Mouse (Mus musculus) fibroblast of lung, adult 2 months (primary cell): Measurements from ENCODE around the gene Glis3.

Experiments
- DNase-seq: peaks from one replicate; pipeline ENCODE4 v3.0.0-alpha.2; 2011; ENCODE audit warnings: low read depth

Gene Glis3

DNA sequence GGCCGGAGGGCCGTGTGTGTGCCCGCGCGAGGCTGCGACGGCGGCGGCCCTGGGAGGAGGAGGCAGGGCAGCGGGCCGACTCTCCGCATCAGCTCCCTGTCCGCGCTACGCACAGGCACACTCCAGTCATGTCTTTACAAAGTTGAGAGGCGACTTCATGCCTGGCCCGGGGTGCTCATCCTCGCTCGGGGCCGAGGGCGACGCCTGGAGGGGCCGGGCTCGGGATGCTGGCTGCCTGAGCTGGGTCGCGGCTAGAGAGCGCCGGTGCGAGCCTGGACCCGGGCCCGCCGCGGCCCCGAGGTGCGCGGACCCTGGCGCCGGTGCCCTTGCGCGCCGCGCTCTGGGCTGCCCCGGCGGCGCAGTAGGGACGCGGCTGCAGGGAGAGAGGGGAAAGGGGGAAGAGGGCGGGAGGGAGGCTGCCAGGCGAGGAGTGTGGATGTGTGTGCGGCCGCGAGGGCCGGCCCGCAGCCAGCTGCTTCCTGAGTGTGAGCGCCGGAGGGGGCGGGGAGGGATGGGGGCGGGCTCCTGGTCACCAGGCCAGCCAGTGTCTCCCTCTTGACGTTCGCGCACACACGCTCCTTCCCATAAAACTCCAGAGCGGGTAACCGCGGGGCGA lies at the start of gene Glis3:
TSS of gene Glis3 (minus strand) at position 302 of the 616 bp plus-strand sequence.
- peak; percentile 64 for DNase-seq

DNA sequence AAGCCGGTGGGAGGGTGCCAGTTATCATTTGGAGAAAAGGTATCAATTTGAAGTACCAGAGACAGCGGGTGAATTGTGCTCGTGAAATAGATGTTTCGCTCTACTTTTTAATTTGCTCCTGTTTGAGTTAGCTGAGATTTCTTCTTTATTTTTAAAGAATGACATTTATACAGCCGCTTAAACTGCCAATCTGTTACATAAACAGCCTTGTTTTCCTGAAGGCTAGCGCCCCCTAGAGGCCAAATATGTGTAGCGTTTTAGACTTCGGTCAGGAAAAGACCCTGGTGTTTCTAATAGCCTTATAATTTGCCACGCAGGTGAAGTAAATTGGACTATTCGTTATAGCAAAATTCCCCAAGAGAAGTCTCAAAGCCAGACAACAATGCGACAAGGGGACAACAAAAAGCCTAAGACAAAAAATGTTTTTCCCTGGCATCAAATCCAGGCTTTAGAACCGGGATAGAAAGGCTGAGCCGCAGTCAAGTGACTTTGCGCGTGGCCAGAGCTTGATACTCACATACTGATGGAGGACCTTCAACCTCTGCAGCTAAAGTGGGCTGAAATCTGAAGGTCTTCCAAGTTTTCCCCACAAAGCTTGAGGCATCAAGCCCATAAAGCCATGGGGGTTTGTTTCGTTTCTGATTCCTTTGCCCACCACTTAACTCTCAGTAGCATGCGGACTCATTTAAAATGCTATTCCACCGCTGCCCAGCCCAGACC lies 46.4 kb upstream of the Glis3 start:
- no peak for DNase-seq

DNA sequence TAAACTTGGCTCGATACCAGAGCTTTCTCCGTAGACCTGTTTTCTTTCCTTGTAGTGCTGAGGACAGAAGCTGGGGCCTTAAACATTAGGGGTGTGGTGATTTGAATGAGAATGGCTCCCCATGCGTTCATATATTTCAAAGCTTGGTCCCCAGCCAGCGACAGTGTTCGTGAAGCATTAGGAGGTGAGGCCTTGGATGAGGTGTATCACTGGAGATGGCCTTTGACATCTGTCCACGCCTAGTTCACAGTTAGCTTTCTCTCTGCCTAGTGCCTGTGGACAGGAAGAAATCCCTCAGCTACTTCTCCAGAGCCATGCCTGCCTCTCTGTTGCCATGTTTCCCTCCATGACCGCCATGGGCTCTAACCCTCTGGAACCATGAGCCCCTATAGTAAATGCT lies 44.8 kb upstream of the Glis3 start:
- no peak for DNase-seq

DNA sequence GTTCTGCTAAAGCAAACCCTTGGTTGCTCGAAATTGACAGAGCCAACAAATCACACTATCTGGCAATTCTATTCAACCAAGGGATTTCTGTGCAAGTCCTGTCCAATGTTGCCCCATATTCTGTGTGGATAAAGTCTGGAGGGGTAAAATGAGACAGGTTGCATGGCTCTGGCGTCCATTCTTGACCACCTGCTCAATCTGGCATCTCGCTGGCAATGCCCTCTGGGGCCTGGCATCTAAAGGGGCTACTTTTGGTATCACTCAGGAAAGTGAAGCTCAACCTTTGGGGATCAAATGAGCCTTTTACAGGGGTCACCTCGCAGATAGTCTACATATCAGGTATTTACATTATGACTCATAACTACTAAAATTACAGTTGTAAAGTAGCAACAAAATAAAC lies 42.7 kb upstream of the Glis3 start:
- DNase-seq, result no peak

DNA sequence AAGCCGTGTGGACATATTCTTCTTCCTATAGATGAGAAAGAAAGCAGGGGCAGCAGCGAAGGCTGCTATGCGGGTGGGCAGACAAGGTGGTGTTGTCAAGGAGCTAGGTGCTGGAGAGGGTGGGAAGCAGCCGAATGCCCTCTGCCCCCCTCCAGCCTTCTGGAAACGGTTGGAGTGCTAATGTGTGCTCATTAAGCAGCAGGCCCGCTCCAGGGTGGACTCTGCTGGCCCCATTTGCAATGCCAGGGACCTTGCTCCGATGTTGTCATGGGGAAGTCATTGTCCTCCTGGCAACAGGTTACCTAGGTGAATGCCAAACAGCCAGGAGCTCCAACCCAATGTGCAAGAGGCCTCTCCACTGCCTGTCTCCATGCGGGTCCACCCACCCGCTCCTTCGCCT lies 42.0 kb upstream of the Glis3 start:
- no peak for DNase-seq

DNA sequence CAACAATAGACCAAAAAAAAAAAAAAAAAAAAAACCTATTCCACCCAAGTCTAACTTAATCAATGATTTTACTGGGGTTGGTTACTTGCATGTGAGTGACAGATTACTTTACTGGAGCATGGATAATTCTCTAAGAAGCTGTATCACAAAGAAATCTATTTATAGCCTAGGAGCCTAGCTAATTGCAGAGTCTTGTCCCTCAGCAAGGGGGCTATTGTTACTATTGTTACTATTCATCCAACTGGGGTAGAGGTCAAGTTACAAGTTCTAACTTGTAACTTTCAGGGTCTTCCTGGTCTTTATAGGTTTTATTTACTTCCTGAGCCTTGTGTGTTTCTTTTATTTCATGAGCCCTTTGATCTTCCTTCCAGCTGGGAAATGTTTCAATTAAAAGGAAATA lies 40.1 kb upstream of the Glis3 start:
- no peak for DNase-seq

DNA sequence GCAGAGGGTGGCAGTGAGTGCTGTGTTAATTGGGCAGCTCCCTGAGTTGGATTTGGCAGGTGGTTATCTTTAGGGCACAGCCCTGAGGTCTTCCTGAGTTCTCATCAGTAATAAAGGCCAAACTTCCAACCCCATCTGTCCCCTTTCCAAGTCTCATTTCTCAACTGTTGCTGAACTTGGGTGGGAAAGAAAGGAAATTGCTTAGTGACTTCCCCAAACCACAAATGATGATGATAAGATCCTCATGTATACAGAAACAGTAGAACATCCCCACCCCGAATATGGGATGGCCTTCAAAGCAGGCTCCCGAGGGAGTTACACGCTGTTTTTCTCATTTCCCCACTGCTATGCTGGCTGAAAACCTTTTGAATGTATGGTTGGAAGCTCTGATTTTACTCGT lies 34.8 kb upstream of the Glis3 start:
- no peak for DNase-seq

DNA sequence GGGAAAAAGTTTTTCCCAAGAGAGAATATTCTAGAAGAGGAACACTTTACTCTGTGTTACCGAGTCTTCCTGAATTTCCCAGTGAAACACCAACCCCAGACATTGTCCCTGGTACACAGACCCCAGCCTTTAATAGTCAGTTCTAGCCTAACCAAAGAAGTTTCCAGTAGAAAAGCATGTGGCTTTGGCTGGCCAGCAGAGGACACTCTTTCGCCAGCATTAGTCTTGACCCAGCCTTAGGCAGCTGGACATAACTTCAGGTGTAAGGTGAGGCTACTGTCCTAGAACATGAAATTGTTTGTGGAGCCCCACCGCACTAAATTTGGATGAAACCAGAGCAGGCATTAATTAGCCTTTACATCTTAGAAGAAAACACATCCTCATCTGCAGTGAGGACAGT lies 17.8 kb upstream of the Glis3 start:
- no peak for DNase-seq

DNA sequence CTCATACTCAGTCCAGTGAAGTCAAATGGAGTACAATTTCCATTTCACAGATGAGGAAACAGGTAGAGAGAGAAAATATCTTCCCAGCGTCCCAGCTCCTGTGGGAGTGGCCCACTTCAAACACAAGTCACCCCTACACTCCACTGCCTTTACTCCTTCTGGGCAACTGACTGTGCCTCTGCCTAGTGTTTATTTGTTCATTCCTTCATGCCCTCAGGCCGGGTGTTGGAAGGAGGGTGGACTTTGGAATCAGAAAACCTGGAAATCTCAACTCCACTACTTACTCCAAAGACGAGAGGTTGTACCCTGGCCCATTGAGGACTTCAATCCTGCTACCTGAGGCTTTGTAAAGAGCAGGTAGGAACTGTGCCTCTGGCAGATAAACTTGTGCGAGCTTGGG lies 6.5 kb upstream of the Glis3 start:
- no peak for DNase-seq

DNA sequence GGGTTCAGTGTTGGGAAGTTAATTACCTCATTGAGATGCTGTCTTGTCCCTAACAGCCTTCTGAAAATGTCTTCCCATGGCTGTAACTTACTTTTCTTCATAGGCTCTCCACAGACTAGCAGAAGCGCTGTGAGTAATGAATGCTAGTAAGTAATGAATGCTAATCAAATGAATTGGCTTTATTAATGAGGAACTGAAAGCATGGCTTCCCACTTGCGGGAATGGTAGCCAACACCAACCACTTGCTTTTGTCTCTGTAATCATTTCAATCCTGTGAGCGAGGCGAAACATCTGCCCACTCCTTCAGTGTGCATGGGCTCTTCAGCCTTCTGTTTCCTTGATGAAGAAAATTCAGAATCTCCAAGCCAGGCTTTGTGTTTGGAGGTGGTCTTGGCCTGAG lies 5.6 kb upstream of the Glis3 start:
- DNase-seq, result no peak

DNA sequence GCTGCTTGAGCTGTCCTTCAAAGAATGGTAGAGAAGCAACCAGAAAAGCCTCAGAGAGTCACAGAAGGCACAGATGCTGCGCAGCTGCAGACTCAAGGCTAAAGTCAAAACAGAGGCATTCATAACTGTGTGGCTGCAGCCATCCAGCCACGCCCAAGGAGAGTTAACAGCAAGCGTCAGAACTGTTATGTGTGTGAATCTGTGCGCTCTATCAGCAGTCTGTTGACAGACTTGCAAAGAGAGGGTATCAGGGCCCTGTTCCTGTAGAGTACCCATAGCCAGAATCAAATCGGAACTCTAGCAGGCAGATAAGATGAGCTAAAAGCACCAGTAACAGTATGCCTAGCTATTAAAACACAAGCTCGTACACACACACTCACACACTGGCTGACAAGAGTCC lies 4.5 kb upstream of the Glis3 start:
- no peak for DNase-seq

DNA sequence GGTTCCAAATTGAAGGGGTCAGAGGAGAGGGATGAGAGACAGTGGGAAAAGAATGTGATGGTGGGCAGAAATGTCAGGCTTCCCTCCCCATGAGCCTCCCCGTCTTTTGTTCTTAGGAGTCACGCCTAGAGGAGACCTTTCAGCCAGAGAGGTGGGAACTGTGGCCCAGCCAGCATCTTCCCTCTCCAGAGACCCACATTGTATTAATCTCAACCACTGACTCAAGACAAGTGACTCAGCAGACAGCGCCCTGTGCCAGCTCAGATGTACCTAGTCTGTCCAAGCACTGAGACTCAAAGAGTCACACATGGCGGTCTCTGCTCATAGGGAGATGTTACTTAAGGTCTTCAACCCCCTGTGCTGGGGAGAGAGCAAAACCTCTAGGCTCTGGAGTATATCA lies 3.5 kb upstream of the Glis3 start:
- no peak for DNase-seq

DNA sequence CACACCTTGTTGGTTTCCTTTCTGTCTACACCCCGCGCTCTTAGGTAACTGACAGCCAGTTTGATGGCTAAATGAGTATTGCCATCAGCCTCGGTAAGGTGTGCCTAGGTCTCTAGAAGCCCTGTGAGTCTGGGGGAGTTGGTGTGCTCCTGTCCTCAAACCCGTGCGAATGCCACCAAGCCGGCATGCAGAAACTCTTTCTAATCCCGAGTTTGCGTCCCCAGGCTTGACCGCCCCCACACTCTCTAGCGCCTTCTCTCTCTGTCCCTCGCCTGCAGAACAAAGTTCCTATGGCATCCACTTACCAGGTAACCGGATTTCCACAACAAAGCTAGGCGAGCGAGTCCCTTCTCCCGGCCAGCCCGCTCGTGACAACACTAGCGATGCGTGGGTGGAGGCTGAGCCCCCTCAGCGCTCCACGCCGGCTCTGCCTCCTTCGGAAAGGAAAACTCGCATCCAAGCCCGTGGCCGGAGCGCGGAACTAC lies 544 bp downstream of the Glis3 start:
- DNase-seq, result no peak

DNA sequence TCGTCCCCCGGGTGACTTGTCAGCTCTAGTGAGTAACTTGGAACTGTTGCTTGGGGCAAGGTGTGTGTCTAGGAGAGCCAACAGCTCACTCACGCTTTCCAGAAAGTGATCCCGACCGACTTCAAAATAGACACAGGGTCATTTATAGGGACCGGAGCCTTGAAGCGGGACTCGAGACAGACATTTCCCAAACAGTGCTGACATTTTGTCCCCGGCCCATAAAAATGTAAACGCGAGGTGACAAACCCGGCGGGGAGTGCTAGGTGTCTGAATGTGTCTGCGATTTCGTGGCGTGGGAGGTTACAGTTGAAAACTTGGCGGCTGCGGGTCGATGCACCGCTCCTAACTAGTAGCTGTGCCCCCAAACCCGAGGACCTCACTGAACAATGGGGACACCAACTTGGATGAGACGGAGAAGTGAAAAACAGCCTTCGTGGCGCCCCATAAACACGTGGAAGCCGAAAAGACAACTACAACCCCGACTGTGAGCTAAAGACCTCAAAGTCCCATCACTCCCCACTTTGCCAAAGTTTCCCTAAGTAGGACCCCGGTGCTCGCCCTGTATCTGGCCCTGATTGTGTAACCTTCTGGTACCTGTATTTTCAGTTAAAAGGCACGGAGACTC lies 1.1 kb downstream of the Glis3 start:
- DNase-seq, result no peak

DNA sequence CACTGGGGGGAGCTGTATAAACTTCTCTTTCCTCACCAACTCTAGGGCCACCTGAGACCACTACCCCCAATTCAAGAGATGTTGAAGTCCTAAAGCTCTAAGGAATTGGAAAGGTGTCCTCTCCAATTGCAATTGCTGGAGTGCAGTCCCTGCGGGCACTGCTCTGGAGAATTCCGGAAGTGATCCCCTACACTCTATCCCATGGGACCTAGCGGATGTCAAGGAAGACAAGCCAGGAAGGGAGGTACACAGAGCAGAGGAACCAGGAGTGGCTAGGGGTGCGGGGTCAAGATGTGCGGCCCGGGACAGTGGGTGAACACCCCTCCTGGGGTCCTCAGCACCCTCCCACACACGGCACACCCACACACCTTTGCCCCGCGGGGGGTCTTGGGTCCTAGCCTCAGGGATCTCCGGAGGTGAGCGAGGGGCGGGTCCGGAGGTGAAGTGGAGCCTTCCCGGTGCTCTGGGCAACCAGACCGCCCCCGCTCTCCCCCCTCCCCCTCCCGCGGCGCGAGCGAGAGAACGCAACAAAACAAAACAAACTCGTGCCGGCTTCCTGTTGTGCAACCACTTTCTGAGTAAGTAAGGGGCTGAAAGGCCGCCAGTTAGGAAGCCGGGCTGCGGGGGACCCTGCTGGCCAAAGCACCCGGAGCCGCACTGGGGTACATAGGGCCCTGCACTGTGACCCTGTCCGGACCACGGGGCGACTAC lies 2.0 kb downstream of the Glis3 start:
- no peak for DNase-seq

DNA sequence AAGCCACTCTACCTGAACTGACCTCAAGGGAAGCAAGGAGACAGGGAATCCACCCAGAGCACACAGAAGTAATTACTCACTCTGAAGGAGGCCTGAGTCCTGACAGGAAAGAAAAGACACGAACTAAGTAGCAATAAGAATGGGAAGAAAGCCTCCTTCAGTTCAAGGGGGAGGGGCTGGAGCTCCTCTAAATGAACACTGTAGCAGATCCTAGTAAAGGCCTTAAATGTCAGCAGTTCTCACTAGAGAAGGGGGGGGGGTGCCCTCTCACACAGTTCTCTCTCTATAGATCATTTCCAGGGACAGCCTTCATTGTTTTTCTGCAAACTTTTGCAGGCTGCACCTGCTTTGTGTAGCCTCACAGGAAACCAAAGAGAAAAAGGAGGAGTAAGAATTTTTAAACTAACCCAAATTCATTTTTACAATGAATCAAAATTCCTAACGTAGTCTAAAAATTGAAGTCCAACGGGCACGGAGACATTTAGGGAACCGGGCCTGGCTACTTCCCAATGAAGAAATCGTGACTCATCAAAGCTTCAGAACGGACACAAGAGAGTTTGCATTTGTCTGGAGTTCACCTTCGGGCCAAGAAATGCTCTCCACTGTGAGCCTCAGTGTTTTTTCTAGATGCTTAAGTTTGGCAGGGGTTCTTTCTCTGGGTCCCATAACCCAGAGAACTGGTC lies 2.7 kb downstream of the Glis3 start:
- peak; percentile 61 for DNase-seq

DNA sequence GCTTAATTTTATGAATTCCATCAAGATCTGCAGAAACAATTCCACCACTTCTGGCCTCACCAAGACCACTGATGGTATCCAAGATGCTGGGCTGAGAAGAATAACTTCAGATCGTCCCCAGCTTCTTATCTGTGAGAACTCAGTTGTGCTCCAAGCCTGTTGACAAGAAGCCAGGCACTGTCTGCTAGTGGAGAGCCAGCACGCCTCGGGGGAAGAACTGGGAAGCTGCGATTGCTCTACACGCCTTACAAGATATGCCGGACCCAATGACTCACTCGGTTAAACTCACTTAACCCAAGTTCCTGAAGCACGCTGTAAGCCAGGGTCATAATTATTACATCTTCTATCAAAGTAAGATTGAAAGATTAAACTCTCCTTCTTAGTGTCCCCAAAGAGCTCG lies 16.1 kb downstream of the Glis3 start:
- no peak for DNase-seq

DNA sequence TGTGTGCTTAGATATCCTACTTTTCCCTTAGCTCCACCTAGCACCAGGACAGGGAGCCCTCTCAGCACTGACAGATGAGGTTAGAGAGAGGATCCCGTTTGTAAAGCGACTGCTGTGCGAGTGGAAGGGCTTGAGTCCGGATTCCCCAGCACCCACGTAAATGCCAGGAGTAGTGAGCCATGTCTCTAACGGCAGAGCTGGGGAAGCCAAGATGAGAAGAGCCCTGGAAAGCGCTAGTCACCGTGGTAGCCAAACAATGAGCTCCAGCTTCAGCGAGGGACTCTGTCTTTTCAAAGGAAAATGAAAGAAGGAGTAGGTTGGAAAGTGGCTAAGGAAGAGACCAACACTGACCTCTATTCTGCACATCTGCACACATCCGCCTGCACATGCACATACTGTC lies 16.7 kb downstream of the Glis3 start:
- no peak for DNase-seq

DNA sequence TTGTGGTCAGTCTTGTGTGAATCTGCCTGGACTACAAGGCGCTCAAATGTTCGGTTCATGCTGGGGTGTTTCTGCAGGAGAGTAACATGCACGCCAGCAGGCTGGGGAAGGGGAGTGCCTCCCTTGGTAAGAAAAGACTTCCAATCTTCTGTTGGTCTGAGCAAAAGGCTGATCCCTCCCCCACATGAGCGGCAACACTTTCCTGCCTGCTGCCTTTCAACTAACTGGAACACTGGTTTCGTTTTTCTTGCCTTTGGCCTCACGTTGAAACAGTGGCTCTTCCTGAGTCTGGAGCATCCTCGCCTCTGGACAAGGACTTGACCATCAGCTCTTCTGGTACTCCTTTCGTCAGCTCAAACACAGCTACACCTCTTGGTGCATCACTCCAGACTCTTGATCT lies 17.4 kb downstream of the Glis3 start:
- DNase-seq, result no peak

DNA sequence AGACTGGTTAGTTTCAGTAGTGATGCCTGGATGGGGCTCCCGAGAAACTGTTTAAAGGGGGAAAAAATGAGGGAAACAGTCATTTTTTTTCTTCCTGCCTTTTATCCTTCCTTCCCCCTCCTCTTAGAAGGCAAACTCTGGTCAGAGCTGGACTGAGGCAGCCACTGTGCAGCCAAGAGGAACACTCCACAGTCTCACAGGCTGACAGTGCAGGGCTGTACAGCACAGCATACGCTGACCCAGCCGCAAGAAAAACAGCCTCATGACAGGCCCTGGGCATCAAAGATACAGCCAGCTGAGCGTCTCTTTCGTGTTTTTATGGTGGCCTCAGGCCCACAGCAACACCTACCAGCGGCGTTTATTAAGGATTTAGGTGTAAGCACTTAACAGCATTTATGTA lies 19.0 kb downstream of the Glis3 start:
- no peak for DNase-seq

DNA sequence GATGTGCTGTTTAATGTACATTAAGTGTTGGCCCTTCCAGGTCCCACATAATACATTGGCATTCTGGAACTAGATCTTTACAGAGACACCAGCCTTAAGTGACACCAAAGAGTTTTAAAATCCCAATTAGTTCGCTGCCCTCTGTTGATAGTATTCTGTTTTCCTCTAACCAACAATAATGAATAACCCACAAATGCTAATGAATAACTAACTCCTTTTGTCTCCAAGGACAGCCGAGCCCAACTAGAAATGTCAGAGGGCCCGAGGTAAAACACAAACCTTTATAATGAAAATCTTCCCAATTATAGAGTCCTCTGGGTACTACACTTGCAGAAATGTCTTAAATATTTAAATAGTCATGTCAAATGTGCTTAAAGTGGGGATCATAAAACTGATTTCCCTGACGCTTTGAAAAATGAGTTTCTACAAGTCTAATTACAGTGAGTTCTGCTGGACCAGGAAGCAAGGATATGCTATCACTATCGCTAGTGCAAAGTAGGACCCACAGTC lies 22.1 kb downstream of the Glis3 start:
- no peak for DNase-seq

DNA sequence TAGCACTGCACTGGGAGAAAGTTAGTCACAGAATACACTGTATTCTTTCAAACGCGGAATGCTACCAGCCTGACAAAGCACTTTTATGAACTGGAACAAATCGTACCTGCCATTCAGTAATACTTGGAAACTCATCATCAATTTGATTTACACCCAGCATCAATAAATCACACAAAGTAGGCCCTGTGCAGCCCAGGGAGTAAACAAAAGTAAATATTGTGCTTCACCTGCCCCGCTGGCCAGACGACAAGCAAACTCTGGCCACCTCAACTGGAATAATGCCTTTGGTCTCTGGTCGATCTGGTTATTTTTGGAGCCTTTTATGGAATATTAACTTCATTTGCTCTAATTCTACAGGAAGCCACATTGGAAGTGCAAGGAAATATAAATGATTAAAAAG lies 23.0 kb downstream of the Glis3 start:
- DNase-seq, result no peak
